Mouse (Mus musculus) adrenal gland, postnatal 14 days (tissue): ENCODE results near the gene Map2k6. TPM values are rescaled to one million over a fixed set of nuclear protein-coding genes. Genes with fewer than 3 reads are reported as not detected.

Experiments used
- DNase-seq: peaks from one replicate; pipeline ENCODE4 v3.0.0; 2021; ENCODE audit warnings: mixed read lengths
- total RNA-seq: library from RNA; stranded (reverse); gene quantifications from 2 replicates; pipeline ENCODE4 v1.2.3, GENCODE M21; 2021

The Map2k6 gene
- total RNA-seq, 1 experiment from 2014 or later = 5.9 TPM

GRCm38 (mm10) chr11:110562320-110563081 is 163.6 kb downstream of the Map2k6 start:
- DNase-seq = no peak

GRCm38 (mm10) chr11:110563272-110563671 is 164.3 kb downstream of the Map2k6 start:
- DNase-seq = peak; percentile 29

- DNase-seq = no peak
Observed at GRCm38 (mm10) chr11:110563801-110564200, 164.9 kb downstream of the Map2k6 start.

- peak; percentile 9 for DNase-seq
Observed at GRCm38 (mm10) chr11:110566307-110566706, 167.4 kb downstream of the Map2k6 start.

- peak; percentile 54 for DNase-seq
Observed at GRCm38 (mm10) chr11:110572548-110572947, 173.6 kb downstream of the Map2k6 start.

Other genes with a start within 250 kb of the Map2k6 start
- gene Abca9, start 230.9 kb upstream of the Map2k6 start, total RNA-seq = 11.1 and 12.4 TPM in 2 replicates
- 5.9 and 19.0 TPM in 2 replicates for gene Abca6, start 147.3 kb upstream of the Map2k6 start, total RNA-seq
- gene Abca5, start 61.4 kb upstream of the Map2k6 start, total RNA-seq = 8.7 and 10.9 TPM in 2 replicates